Mouse (Mus musculus): Measurements from ENCODE around the gene Ccdc173. TPM values are rescaled to one million over a fixed set of nuclear protein-coding genes. Genes with fewer than 3 reads are reported as not detected.
"Not testable (repeated sequence)": the region's sequence is repeated elsewhere in the genome, so short reads cannot be mapped to it uniquely, and the experiment has no call there.

The Ccdc173 gene
- polyA plus RNA-seq, 1 experiment from 2014 or later = 2.5 TPM

DNA sequence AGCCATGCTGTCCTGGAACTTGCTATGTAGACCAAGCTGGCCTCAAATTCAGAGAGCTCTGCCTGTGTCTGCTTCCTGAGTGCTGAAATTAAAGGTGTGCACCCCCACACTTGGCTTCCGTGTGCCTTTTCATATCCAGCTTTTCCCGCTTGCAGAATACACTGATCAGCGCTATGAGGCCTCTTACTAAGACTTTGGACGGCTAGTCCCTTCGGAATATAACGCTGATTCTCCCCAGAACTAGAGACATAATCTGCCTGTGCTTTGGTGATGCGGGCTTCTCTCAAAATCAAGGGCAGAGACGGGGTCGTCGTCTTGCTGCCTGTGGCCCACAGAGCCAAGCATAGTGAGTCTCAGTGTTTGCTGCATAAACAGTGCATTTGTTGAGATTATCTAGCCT lies 36.5 kb upstream of the Ccdc173 start:
- H3K4me1 ChIP-seq (ENCODE audit: control insufficient read depth, insufficient read depth, low read length) = peaks cover 15% of the 10 kb centered on the region; the same call in 1 of the 2 replicates
- WGBS = 62% methylated on average over 10 of the region's 10 CpGs
- H3K27me3 ChIP-seq (ENCODE audit: control insufficient read depth, insufficient read depth, low read length) = no peaks in the 10 kb centered on the region
- H3K27ac ChIP-seq (ENCODE audit: low read length) = no peak overlapping the region; the same call in 1 of the 2 replicates
- no peak overlapping the region for H3K9ac ChIP-seq (replicated peaks; ENCODE audit: low read depth, low read length)
- H3K9me3 ChIP-seq (ENCODE audit: control insufficient read depth, low read depth, low read length) = no peaks in the 10 kb centered on the region
- no peak overlapping the region for H3K4me2 ChIP-seq (replicated peaks; ENCODE audit: low read depth, low read length)
- no peak overlapping the region for H3K4me3 ChIP-seq (ENCODE audit: low read depth, low read length)
- ATAC-seq (ENCODE audit: insufficient number of reproducible peaks, insufficient read depth, low FRiP score, low read depth) = no peak
- peaks cover 21% of the 10 kb centered on the region for H3K36me3 ChIP-seq (ENCODE audit: control insufficient read depth, insufficient read depth, low read length)

DNA sequence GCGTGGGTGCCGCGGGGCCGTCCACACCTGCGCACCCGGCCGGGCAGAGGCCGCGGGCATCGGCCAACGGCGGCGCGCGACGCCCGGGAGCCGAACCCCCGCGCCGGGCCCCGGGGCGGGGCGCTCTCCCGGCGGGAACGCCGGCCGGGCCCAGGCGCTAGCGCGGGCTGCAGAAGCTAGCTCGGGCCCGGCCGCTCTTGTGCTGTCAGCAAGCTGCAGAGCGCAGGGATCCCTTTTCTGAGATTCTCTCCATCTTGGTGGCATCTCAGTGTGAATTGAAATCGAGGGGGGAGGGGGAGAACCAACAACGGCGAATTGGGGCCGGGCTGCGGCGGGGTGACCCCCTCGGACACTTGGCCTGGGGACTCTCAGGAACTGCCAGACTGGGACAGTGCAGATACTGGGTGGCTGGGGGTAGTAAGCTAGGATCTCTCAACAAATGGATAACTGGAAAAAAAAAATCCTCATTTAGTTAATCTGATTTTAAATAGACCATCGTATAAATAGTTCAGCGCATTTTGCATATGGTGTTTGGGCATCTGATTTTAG lies 33.8 kb upstream of the Ccdc173 start:
- peak overlapping the region; percentile 60 for H3K4me3 ChIP-seq (ENCODE audit: low read depth, low read length)

DNA sequence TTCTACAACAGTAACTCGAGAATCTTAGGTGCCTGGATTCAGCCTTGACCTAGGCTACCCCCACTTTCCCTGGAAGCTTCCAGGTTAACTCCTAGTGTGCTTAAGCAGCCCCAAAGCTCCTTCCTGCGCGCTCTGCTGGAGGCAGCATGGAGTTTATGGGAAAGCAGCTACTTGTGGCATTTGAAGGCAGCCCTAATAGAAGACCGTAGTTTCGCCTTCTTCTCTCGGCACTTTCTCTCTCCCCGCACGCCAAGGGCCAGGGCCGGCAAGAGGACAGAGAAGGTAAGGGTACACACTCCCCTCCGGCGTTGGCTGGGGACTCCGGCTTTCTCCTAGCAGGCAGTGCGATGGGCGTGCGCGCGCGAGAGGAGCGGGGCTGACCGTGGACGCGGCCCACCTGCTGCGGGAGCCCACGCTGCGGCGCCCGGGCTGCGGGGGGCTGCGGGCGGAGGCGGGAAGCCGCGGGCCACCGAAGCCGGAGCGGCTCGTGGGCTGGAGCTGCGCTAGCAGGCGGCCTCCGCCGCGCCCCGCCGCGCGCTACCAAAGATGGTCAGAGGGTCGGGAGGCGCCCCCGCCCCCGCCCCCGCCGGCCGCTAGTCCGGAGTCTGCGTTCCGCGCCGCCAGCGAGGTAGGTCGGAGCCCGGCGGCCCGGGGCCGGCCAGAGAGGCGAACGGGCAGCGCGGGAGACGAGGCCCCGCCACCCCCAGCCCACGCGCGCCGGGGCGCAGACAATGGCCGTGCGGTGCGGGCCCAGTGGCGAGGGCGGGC lies 33.2 kb upstream of the Ccdc173 start:
- Histone ChIP-seq H3K4me2 (replicated peaks; ENCODE audit: low read depth, low read length) (peak overlapping the region; percentile 57), H3K27me3 (ENCODE audit: control insufficient read depth, insufficient read depth, low read length) (no peaks in the 10 kb centered on the region), H3K9ac (replicated peaks; ENCODE audit: low read depth, low read length) (peak overlapping the region; percentile 77), H3K4me1 (ENCODE audit: control insufficient read depth, insufficient read depth, low read length) (peaks cover 15% of the 10 kb centered on the region; the same call in 1 of the 2 replicates), H3K27ac (ENCODE audit: low read length) (peak overlapping the region; percentile 96), H3K9me3 (ENCODE audit: control insufficient read depth, low read depth, low read length) (no peaks in the 10 kb centered on the region), H3K4me3 (ENCODE audit: low read depth, low read length) (peak overlapping the region; percentile 60), H3K36me3 (ENCODE audit: control insufficient read depth, insufficient read depth, low read length) (peaks cover 10% of the 10 kb centered on the region; the same call in 1 of the 2 replicates)
- WGBS = under 1% methylated on average over 75 of the region's 80 CpGs
- ATAC-seq (ENCODE audit: insufficient number of reproducible peaks, insufficient read depth, low FRiP score, low read depth) = peak; percentile 64

More for the DNA sequence above, 33.8 kb upstream of the Ccdc173 start:
- ATAC-seq (ENCODE audit: insufficient number of reproducible peaks, insufficient read depth, low FRiP score, low read depth) = peak; percentile 75
- no peaks in the 10 kb centered on the region for H3K9me3 ChIP-seq (ENCODE audit: control insufficient read depth, low read depth, low read length)
- 2% methylated on average over 34 of the region's 45 CpGs for WGBS
- H3K27ac ChIP-seq (ENCODE audit: low read length) = peak overlapping the region; percentile 96
- peak overlapping the region; percentile 77 for H3K9ac ChIP-seq (replicated peaks; ENCODE audit: low read depth, low read length)
- H3K4me2 ChIP-seq (replicated peaks; ENCODE audit: low read depth, low read length) = peak overlapping the region; percentile 57
- H3K36me3 ChIP-seq (ENCODE audit: control insufficient read depth, insufficient read depth, low read length) = peaks cover 12% of the 10 kb centered on the region; the same call in 1 of the 2 replicates
- H3K4me1 ChIP-seq (ENCODE audit: control insufficient read depth, insufficient read depth, low read length) = peaks cover 15% of the 10 kb centered on the region; the same call in 1 of the 2 replicates
- H3K27me3 ChIP-seq (ENCODE audit: control insufficient read depth, insufficient read depth, low read length) = no peaks in the 10 kb centered on the region

DNA sequence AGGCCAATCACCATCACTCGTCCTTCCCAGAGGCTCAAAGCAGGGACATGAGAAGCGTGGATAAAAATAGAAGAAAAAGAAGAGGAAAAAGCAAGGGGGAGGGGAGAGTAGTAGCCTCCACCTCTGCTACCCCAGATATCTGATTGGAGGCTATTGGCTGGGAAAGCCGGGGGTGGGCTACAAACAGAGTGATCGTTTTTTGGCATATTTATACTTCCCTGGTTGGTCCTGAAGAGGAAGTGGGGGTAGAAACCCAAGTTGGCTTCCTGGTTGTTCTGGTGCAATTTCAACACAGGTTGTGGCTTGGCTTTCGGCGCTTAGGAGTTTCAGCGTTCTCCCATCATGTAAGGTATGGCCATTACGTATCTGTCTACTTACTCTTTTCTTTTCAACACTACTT lies 32.3 kb upstream of the Ccdc173 start, which contains the start of gene Klhl23:
TSS of gene Klhl23 (plus strand) at position 234 of the 400 bp plus-strand sequence.
- Histone ChIP-seq H3K27me3 (ENCODE audit: control insufficient read depth, insufficient read depth, low read length) (no peaks in the 10 kb centered on the region), H3K4me2 (replicated peaks; ENCODE audit: low read depth, low read length) (peak within 1 kb of the TSS; percentile 57), H3K36me3 (ENCODE audit: control insufficient read depth, insufficient read depth, low read length) (peaks cover 10% of the 10 kb centered on the region; the same call in 1 of the 2 replicates), H3K9ac (replicated peaks; ENCODE audit: low read depth, low read length) (peak within 1 kb of the TSS; percentile 77), H3K4me1 (ENCODE audit: control insufficient read depth, insufficient read depth, low read length) (peaks cover 13% of the 10 kb centered on the region; the same call in 1 of the 2 replicates), H3K27ac (ENCODE audit: low read length) (peak within 1 kb of the TSS; percentile 96), H3K4me3 (ENCODE audit: low read depth, low read length) (peak within 1 kb of the TSS; percentile 60), H3K9me3 (ENCODE audit: control insufficient read depth, low read depth, low read length) (no peaks in the 10 kb centered on the region)
- ATAC-seq (ENCODE audit: insufficient number of reproducible peaks, insufficient read depth, low FRiP score, low read depth) = peak; percentile 21; the same call in 1 of the 2 replicates
- 3% methylated on average over 8 of the region's 8 CpGs for WGBS

DNA sequence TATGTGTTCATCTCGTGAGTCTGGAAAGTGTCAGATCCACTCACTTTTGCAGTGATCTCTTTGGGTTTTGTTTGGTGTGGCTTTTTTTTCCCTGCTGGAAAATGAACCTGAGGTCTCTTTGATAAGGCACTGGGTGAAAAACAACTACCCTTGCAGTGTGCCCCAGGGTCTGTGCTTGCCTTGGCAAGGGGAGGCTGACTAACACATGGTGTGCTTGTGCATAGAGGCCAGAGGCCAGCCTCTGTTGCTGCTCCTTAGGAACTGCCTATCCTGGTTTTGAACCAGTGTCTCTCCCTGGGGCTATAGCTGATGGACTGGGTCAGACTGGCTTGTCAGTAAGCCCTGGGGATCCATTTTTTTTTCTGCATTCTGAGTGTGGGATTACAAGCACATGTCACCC lies 30.8 kb upstream of the Ccdc173 start:
- Histone ChIP-seq H3K27ac (ENCODE audit: low read length) (no peak overlapping the region), H3K9ac (replicated peaks; ENCODE audit: low read depth, low read length) (no peak overlapping the region), H3K4me3 (ENCODE audit: low read depth, low read length) (no peak overlapping the region), H3K27me3 (ENCODE audit: control insufficient read depth, insufficient read depth, low read length) (no peaks in the 10 kb centered on the region), H3K4me1 (ENCODE audit: control insufficient read depth, insufficient read depth, low read length) (peaks cover 13% of the 10 kb centered on the region; the same call in 1 of the 2 replicates), H3K36me3 (ENCODE audit: control insufficient read depth, insufficient read depth, low read length) (peaks cover 10% of the 10 kb centered on the region; the same call in 1 of the 2 replicates), H3K4me2 (replicated peaks; ENCODE audit: low read depth, low read length) (no peak overlapping the region), H3K9me3 (ENCODE audit: control insufficient read depth, low read depth, low read length) (no peaks in the 10 kb centered on the region)
- ATAC-seq (ENCODE audit: insufficient number of reproducible peaks, insufficient read depth, low FRiP score, low read depth) = no peak
- 37% methylated on average over 1 of the region's 1 CpGs for WGBS

DNA sequence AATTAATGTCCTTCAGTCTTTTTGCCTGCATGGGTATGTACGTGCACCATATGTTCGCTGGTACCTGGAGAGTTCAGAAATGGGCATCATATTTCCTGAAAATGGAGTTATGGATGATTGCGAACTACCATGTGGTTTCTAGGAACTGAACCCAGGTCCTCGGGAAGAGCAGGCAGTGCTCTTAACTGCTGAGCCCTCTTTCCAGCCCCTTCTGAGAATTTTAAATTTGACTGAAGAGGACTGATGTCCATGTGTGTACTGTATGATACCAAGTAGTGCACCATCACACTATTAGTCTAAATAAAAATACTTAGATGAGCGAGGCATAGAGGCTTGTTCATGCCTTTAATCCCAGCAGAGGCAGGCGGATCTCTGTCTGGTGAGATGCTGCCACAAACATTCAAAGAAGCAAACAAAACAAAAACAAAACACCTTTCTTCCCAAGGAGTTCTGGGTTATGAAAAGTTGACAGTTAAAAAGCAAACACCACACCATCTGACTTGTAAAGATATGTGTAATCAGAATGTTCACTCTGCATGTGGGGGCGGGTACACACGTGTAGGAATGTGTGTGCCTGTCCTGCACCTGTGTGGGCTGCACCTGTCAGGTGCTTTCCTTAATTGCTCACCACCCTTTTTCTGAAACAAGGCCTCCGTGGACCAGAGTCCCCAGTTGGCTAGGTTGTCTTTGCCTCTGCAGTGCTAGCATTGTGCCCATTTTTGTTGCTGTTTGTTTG lies 29.1 kb upstream of the Ccdc173 start:
- no peaks in the 10 kb centered on the region for H3K36me3 ChIP-seq (ENCODE audit: control insufficient read depth, insufficient read depth, low read length)
- no peaks in the 10 kb centered on the region for H3K9me3 ChIP-seq (ENCODE audit: control insufficient read depth, low read depth, low read length)
- no peaks in the 10 kb centered on the region for H3K27me3 ChIP-seq (ENCODE audit: control insufficient read depth, insufficient read depth, low read length)
- H3K27ac ChIP-seq (ENCODE audit: low read length) = no peak overlapping the region
- H3K4me1 ChIP-seq (ENCODE audit: control insufficient read depth, insufficient read depth, low read length) = peaks cover 4% of the 10 kb centered on the region; the same call in 1 of the 2 replicates
- no peak overlapping the region for H3K9ac ChIP-seq (replicated peaks; ENCODE audit: low read depth, low read length)
- no peak overlapping the region for H3K4me3 ChIP-seq (ENCODE audit: low read depth, low read length)
- ATAC-seq (ENCODE audit: insufficient number of reproducible peaks, insufficient read depth, low FRiP score, low read depth) = no peak
- 77% methylated on average over 9 of the region's 9 CpGs for WGBS
- H3K4me2 ChIP-seq (replicated peaks; ENCODE audit: low read depth, low read length) = no peak overlapping the region

DNA sequence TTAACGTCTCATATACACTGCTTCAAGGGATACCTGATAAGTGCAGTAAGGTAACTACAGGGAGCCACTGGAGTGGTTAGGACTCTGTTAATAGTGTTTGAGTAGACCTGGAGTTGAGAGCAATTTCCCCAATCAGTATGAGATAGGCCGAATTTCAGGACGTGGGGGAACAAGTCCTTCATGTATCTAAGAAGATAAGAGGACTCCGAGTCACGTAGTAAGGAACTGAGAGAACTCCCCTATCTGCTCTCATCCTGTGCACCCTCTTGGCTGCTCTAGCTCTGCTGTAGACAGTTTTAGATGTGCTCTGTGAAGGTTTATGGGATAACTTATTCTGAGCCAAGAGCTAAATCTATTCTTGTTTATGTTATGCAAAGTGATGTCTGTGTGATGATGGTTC lies 27.2 kb upstream of the Ccdc173 start:
- no peak overlapping the region for H3K4me3 ChIP-seq (ENCODE audit: low read depth, low read length)
- 67% methylated on average over 5 of the region's 5 CpGs for WGBS
- H3K27ac ChIP-seq (ENCODE audit: low read length) = no peak overlapping the region
- H3K9ac ChIP-seq (replicated peaks; ENCODE audit: low read depth, low read length) = no peak overlapping the region
- H3K9me3 ChIP-seq (ENCODE audit: control insufficient read depth, low read depth, low read length) = no peaks in the 10 kb centered on the region
- no peaks in the 10 kb centered on the region for H3K27me3 ChIP-seq (ENCODE audit: control insufficient read depth, insufficient read depth, low read length)
- H3K4me2 ChIP-seq (replicated peaks; ENCODE audit: low read depth, low read length) = no peak overlapping the region
- ATAC-seq (ENCODE audit: insufficient number of reproducible peaks, insufficient read depth, low FRiP score, low read depth) = no peak
- H3K36me3 ChIP-seq (ENCODE audit: control insufficient read depth, insufficient read depth, low read length) = no peaks in the 10 kb centered on the region
- peaks cover 3% of the 10 kb centered on the region; the same call in 1 of the 2 replicates for H3K4me1 ChIP-seq (ENCODE audit: control insufficient read depth, insufficient read depth, low read length)

DNA sequence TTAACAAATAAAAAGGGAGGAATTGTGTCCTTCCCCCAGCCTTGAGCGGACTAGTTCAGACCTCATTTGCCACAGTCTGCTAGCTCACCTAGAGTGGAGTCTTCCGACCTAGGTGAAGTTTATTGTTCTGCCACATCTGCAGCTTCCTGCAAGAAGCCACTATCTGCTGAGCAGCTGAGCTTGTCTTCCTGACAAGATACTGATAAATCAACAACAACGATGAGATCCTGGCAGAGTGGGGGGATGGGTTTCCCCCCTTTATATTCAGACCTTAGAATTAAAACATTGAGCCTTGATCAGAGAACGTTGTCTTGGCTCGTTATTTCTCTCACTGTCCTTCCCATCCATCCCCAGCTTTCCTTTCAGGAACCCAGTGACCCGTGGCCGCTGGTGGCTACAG lies 22.0 kb upstream of the Ccdc173 start:
- not testable (repeated sequence) for H3K4me2 ChIP-seq (replicated peaks; ENCODE audit: low read depth, low read length)

More for the DNA sequence above, 22.0 kb upstream of the Ccdc173 start:
- ATAC-seq (ENCODE audit: insufficient number of reproducible peaks, insufficient read depth, low FRiP score, low read depth); H3K27me3 ChIP-seq (ENCODE audit: control insufficient read depth, insufficient read depth, low read length); H3K4me3 ChIP-seq (ENCODE audit: low read depth, low read length); H3K36me3 ChIP-seq (ENCODE audit: control insufficient read depth, insufficient read depth, low read length); H3K9ac ChIP-seq (replicated peaks; ENCODE audit: low read depth, low read length); H3K4me1 ChIP-seq (ENCODE audit: control insufficient read depth, insufficient read depth, low read length); H3K27ac ChIP-seq (ENCODE audit: low read length); H3K9me3 ChIP-seq (ENCODE audit: control insufficient read depth, low read depth, low read length): not testable (repeated sequence)
- WGBS = 63% methylated on average over 7 of the region's 7 CpGs

Data from stomach, embryonic 14.5 days (tissue).